Mouse (Mus musculus) liver, embryonic 14.5 days (tissue): ENCODE measurements around the gene Erbb2.

ENCODE experiments used
- CTCF ChIP-seq: IDR thresholded peaks from 2 replicates; pipeline ENCODE4 v1.5.1; 2016; ENCODE audit warnings: antibody characterized with exemption, low read depth, control low read depth
- EP300 ChIP-seq: IDR thresholded peaks from 2 replicates; pipeline ENCODE4 v1.6.1; 2016; ENCODE audit warnings: antibody characterized with exemption, low read depth

- TF ChIP-seq CTCF (no peak), EP300 (no peak)
Measured at GRCm38 (mm10) chr11:98469761-98470714, 57.8 kb downstream of the Erbb2 start.
